Mouse (Mus musculus) heart, postnatal 14 days (tissue): ENCODE data around the gene Gm14226. TPM values are rescaled to one million over a fixed set of nuclear protein-coding genes. Genes with fewer than 3 reads are reported as not detected.

ENCODE experiments used
- total RNA-seq, 2 experiments: library from RNA; stranded (reverse); gene quantifications; 2 replicates each; pipeline ENCODE4 v1.2.3; 2021

Gene Gm14226
- total RNA-seq, 2 experiments from 2014 or later = 0.12 to 0.24 TPM

Other genes starting within 250 kb of the Gm14226 start
- not detected for gene Gm14214, start 248.2 kb upstream of the Gm14226 start, total RNA-seq
- gene Raly, start 227.2 kb upstream of the Gm14226 start, total RNA-seq = 100 to 1,000 TPM; 119 to 131 TPM
- gene a, start 226.9 kb upstream of the Gm14226 start, total RNA-seq = not detected
- gene Eif2s2, start 125.3 kb upstream of the Gm14226 start, total RNA-seq = 10 to 100 TPM; 51.6 to 54.7 TPM
- 10 to 100 TPM in 1 of 2 experiments, 1 to 10 TPM in 1; 8.8 to 11.3 TPM for gene Ahcy, start 56.2 kb downstream of the Gm14226 start, total RNA-seq
- gene Itch, start 115.2 kb downstream of the Gm14226 start, total RNA-seq = 10 to 100 TPM; 36.4 to 38.0 TPM
- 100 to 1,000 TPM; 177 to 185 TPM for gene Dynlrb1, start 218.3 kb downstream of the Gm14226 start, total RNA-seq